Mouse (Mus musculus) duodenum, adult 2 months (tissue): Measurements from ENCODE around the gene Fyb2. TPM values are rescaled to one million over a fixed set of nuclear protein-coding genes. Genes with fewer than 3 reads are reported as not detected.

Experiments
- polyA plus RNA-seq: library from polyadenylated mRNA; depleted of rRNA; stranded (reverse); fragments of >200 nt; gene quantifications from 2 replicates; pipeline ENCODE4 v1.2.3, GENCODE M21; 2012; ENCODE audit warnings: low replicate concordance; rRNA removed

Fyb2 gene
- 0.13 TPM in 1 of 2 replicates, not detected in the other for polyA plus RNA-seq

GRCm38 (mm10) chr4:104913291-104914129 lies at the start of gene Fyb2:
Gene Fyb2, plus strand, starts transcription at chr4:104913456.

GRCm38 (mm10) chr4:104876323-104876722 lies 36.9 kb upstream of the Fyb2 start, which contains the start of gene C8a:
Gene C8a, minus strand, starts transcription at chr4:104876398.

Other genes starting within 250 kb of the Fyb2 start
- 0.07 TPM in 1 of 2 replicates, not detected in the other for gene C8b, start 147.1 kb upstream of the Fyb2 start, polyA plus RNA-seq
- not detected in 2 replicates for gene Gm17662, start 56.1 kb upstream of the Fyb2 start, polyA plus RNA-seq
- not detected in 2 replicates for gene C8a, start 37.1 kb upstream of the Fyb2 start, polyA plus RNA-seq
- gene Prkaa2, start 196.4 kb downstream of the Fyb2 start, polyA plus RNA-seq = 0.57 and 2.1 TPM in 2 replicates
- gene Plpp3, start 243.9 kb downstream of the Fyb2 start, polyA plus RNA-seq = 34.0 and 36.0 TPM in 2 replicates